Mouse (Mus musculus): ENCODE data around the gene Tmbim1. TPM values are rescaled to one million over a fixed set of nuclear protein-coding genes. Genes with fewer than 3 reads are reported as not detected.

Gene Tmbim1
- polyA plus RNA-seq, 1 experiment from 2014 or later, result 57.9 TPM

- Histone ChIP-seq H3K9ac (ENCODE audit: low read length) (peak within 1 kb of the TSS; percentile 92), H3K4me3 (ENCODE audit: low read length) (peak within 1 kb of the TSS; percentile 90), H3K4me1 (replicated peaks; ENCODE audit: control insufficient read depth, insufficient read depth, low read length) (peaks cover 22% of the 10 kb centered on the region), H3K27ac (ENCODE audit: low read length) (peak within 1 kb of the TSS; percentile 77), H3K4me2 (ENCODE audit: low read depth, low read length) (peak within 1 kb of the TSS; percentile 94), H3K9me3 (ENCODE audit: control insufficient read depth, low read length) (no peaks in the 10 kb centered on the region), H3K36me3 (ENCODE audit: control insufficient read depth, insufficient read depth, low read length) (peaks cover 38% of the 10 kb centered on the region), H3K27me3 (ENCODE audit: control insufficient read depth, insufficient read depth, low read depth, low read length) (no peaks in the 10 kb centered on the region)
- ATAC-seq (ENCODE audit: low read depth), result peak; percentile 97
- under 1% methylated on average over 56 of the region's 56 CpGs for WGBS
Observed at GRCm38 (mm10) chr1:74284543-74285160, 20.8 kb downstream of the Tmbim1 start, which contains the start of the genes Aamp and Pnkd. Gene Aamp (minus strand): TSS chr1:74284738. Gene Pnkd (plus strand): TSS chr1:74284930.

GRCm38 (mm10) chr1:74283686-74284463 is 21.5 kb downstream of the Tmbim1 start:
- Histone ChIP-seq H3K4me3 (ENCODE audit: low read length) (peak overlapping the region; percentile 90), H3K27me3 (ENCODE audit: control insufficient read depth, insufficient read depth, low read depth, low read length) (no peaks in the 10 kb centered on the region), H3K9ac (ENCODE audit: low read length) (peak overlapping the region; percentile 92), H3K4me2 (ENCODE audit: low read depth, low read length) (peak overlapping the region; percentile 94), H3K9me3 (ENCODE audit: control insufficient read depth, low read length) (no peaks in the 10 kb centered on the region), H3K36me3 (ENCODE audit: control insufficient read depth, insufficient read depth, low read length) (peaks cover 39% of the 10 kb centered on the region), H3K4me1 (replicated peaks; ENCODE audit: control insufficient read depth, insufficient read depth, low read length) (peaks cover 20% of the 10 kb centered on the region), H3K27ac (ENCODE audit: low read length) (peak overlapping the region; percentile 77)
- 9% methylated on average over 15 of the region's 15 CpGs for WGBS
- ATAC-seq (ENCODE audit: low read depth), result peak; percentile 61

DNA sequence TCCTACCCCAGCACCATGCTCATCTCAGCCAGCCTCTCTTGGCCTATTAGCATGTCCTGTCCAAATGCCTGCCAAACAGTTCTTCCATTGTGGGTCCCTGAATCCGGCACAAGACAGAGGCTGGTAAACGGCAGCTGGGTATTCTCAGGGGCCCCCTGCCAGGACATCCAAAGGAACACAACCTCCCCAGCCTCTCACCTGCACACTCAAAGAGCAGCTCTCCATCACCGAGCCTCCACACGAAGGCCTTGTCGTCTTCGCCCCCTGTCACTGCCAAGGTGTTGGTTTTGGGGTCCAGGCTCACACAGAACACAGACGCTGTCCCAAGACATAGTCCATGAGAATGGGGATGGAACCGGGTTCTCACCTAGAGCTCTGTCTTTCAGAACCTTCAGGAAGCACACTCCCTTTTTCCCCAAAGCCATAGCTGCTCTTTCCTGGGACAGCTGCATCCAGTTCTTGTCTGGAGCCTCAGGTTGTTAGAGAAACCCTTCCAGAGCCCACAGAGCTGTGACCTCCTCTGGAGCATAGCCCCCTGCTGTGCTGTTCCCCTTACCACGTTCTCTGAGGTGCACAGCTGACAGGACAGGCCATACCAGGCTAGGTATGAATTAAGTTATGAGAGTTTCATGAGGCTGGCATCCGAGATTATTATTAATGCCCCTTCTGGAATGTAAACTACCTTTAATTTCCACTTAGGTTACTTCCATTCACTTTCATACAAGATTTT is 22.4 kb downstream of the Tmbim1 start:
- H3K4me2 ChIP-seq (ENCODE audit: low read depth, low read length), result no peak overlapping the region
- H3K4me3 ChIP-seq (ENCODE audit: low read length), result no peak overlapping the region
- no peaks in the 10 kb centered on the region for H3K27me3 ChIP-seq (ENCODE audit: control insufficient read depth, insufficient read depth, low read depth, low read length)
- ATAC-seq (ENCODE audit: low read depth), result no peak
- H3K4me1 ChIP-seq (replicated peaks; ENCODE audit: control insufficient read depth, insufficient read depth, low read length), result peaks cover 20% of the 10 kb centered on the region
- 0 out of 2 replicates have a peak overlapping the region, but pooled peaks have one; percentile 44 for H3K9ac ChIP-seq (ENCODE audit: low read length)
- 87% methylated on average over 10 of the region's 10 CpGs for WGBS
- H3K9me3 ChIP-seq (ENCODE audit: control insufficient read depth, low read length), result no peaks in the 10 kb centered on the region
- peaks cover 33% of the 10 kb centered on the region for H3K36me3 ChIP-seq (ENCODE audit: control insufficient read depth, insufficient read depth, low read length)
- no peak overlapping the region for H3K27ac ChIP-seq (ENCODE audit: low read length)

DNA sequence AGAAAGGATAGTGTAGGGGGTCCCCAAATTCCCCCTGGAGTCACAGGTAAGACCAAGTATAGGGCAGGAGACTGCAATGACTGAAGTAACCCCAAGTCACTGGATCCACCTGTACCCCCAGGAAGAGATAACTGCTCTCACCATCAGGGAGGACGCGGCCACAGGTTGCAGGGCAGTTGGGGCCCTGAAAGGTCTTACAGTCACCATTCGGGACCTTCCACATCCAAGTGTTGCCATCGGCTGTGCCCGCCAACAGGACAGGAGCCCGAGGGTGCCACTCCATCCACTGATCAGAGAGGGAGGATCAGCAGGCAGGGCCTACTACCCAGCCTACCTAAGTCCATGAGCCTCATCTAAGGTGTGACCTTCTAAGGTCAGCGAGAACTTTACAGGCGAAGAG is 23.5 kb downstream of the Tmbim1 start:
- H3K9ac ChIP-seq (ENCODE audit: low read length), result no peak overlapping the region
- H3K27ac ChIP-seq (ENCODE audit: low read length), result no peak overlapping the region
- H3K4me1 ChIP-seq (replicated peaks; ENCODE audit: control insufficient read depth, insufficient read depth, low read length), result peaks cover 16% of the 10 kb centered on the region
- H3K4me3 ChIP-seq (ENCODE audit: low read length), result no peak overlapping the region
- H3K4me2 ChIP-seq (ENCODE audit: low read depth, low read length), result no peak overlapping the region
- H3K9me3 ChIP-seq (ENCODE audit: control insufficient read depth, low read length), result no peaks in the 10 kb centered on the region
- ATAC-seq (ENCODE audit: low read depth), result no peak
- WGBS, result 95% methylated on average over 8 of the region's 8 CpGs
- no peaks in the 10 kb centered on the region for H3K27me3 ChIP-seq (ENCODE audit: control insufficient read depth, insufficient read depth, low read depth, low read length)
- peaks cover 30% of the 10 kb centered on the region for H3K36me3 ChIP-seq (ENCODE audit: control insufficient read depth, insufficient read depth, low read length)

- H3K36me3 ChIP-seq (ENCODE audit: control insufficient read depth, insufficient read depth, low read length), result peaks cover 30% of the 10 kb centered on the region
- no peak for ATAC-seq (ENCODE audit: low read depth)
Observed at GRCm38 (mm10) chr1:74281372-74281771, 24.1 kb downstream of the Tmbim1 start.

GRCm38 (mm10) chr1:74280591-74281325 is 24.7 kb downstream of the Tmbim1 start:
- Histone ChIP-seq H3K27me3 (ENCODE audit: control insufficient read depth, insufficient read depth, low read depth, low read length) (no peaks in the 10 kb centered on the region), H3K4me1 (replicated peaks; ENCODE audit: control insufficient read depth, insufficient read depth, low read length) (peaks cover 12% of the 10 kb centered on the region), H3K4me3 (ENCODE audit: low read length) (no peak overlapping the region), H3K27ac (ENCODE audit: low read length) (no peak overlapping the region), H3K36me3 (ENCODE audit: control insufficient read depth, insufficient read depth, low read length) (peaks cover 30% of the 10 kb centered on the region), H3K9ac (ENCODE audit: low read length) (no peak overlapping the region), H3K4me2 (ENCODE audit: low read depth, low read length) (no peak overlapping the region), H3K9me3 (ENCODE audit: control insufficient read depth, low read length) (no peaks in the 10 kb centered on the region)
- WGBS, result 90% methylated on average over 14 of the region's 14 CpGs
- ATAC-seq (ENCODE audit: low read depth), result no peak

More at GRCm38 (mm10) chr1:74281372-74281771, 24.1 kb downstream of the Tmbim1 start:
- Histone ChIP-seq H3K9ac (ENCODE audit: low read length) (no peak overlapping the region), H3K4me2 (ENCODE audit: low read depth, low read length) (no peak overlapping the region), H3K4me1 (replicated peaks; ENCODE audit: control insufficient read depth, insufficient read depth, low read length) (peaks cover 16% of the 10 kb centered on the region), H3K27me3 (ENCODE audit: control insufficient read depth, insufficient read depth, low read depth, low read length) (no peaks in the 10 kb centered on the region), H3K27ac (ENCODE audit: low read length) (no peak overlapping the region), H3K4me3 (ENCODE audit: low read length) (no peak overlapping the region), H3K9me3 (ENCODE audit: control insufficient read depth, low read length) (no peaks in the 10 kb centered on the region)
- WGBS, result 81% methylated on average over 2 of the region's 2 CpGs

DNA sequence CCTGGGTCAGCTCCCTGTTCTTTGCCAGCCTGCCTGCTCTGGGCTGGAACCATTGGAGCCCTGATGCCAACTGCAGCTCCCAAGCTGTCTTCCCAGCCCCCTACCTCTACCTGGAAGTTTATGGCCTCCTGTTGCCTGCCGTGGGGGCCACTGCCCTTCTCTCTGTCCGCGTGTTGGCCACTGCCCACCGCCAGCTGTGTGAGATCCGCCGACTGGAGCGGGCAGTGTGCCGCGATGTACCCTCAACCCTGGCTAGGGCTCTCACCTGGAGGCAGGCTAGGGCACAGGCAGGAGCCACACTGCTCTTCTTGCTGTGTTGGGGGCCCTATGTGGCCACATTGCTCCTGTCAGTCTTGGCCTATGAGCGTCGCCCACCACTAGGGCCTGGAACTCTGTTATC is 26.4 kb downstream of the Tmbim1 start:
- H3K4me1 ChIP-seq (replicated peaks; ENCODE audit: control insufficient read depth, insufficient read depth, low read length), result peaks cover 18% of the 10 kb centered on the region
- no peak overlapping the region for H3K4me2 ChIP-seq (ENCODE audit: low read depth, low read length)
- peaks cover 30% of the 10 kb centered on the region for H3K36me3 ChIP-seq (ENCODE audit: control insufficient read depth, insufficient read depth, low read length)
- ATAC-seq (ENCODE audit: low read depth), result no peak
- H3K9ac ChIP-seq (ENCODE audit: low read length), result no peak overlapping the region
- 81% methylated on average over 11 of the region's 11 CpGs for WGBS
- H3K9me3 ChIP-seq (ENCODE audit: control insufficient read depth, low read length), result no peaks in the 10 kb centered on the region
- H3K4me3 ChIP-seq (ENCODE audit: low read length), result no peak overlapping the region
- no peaks in the 10 kb centered on the region for H3K27me3 ChIP-seq (ENCODE audit: control insufficient read depth, insufficient read depth, low read depth, low read length)
- no peak overlapping the region for H3K27ac ChIP-seq (ENCODE audit: low read length)

DNA sequence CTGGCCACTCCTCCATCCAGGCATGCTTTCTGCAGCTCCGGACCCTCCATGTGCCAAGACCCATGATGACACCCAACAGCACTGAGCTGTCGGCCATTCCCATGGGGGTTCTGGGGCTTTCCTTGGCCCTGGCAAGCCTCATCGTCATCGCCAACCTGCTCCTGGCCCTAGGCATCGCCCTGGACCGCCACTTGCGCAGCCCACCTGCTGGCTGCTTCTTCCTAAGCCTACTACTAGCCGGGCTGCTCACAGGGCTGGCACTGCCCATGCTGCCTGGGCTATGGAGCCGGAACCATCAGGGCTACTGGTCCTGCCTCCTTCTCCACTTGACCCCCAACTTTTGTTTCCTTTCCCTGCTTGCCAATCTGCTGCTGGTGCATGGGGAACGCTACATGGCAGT is 26.9 kb downstream of the Tmbim1 start, which contains the start of gene Gpbar1:
Gene Gpbar1 (plus strand): TSS at position 13 of the 400 bp plus-strand sequence.
- Histone ChIP-seq H3K36me3 (ENCODE audit: control insufficient read depth, insufficient read depth, low read length) (peaks cover 30% of the 10 kb centered on the region), H3K4me2 (ENCODE audit: low read depth, low read length) (no peak within 1 kb of the TSS), H3K27me3 (ENCODE audit: control insufficient read depth, insufficient read depth, low read depth, low read length) (no peaks in the 10 kb centered on the region), H3K4me3 (ENCODE audit: low read length) (no peak within 1 kb of the TSS), H3K9ac (ENCODE audit: low read length) (no peak within 1 kb of the TSS), H3K4me1 (replicated peaks; ENCODE audit: control insufficient read depth, insufficient read depth, low read length) (peaks cover 14% of the 10 kb centered on the region), H3K27ac (ENCODE audit: low read length) (no peak within 1 kb of the TSS), H3K9me3 (ENCODE audit: control insufficient read depth, low read length) (no peaks in the 10 kb centered on the region)
- 90% methylated on average over 10 of the region's 10 CpGs for WGBS
- ATAC-seq (ENCODE audit: low read depth), result no peak

Data from lung, embryonic 16.5 days (tissue).